ENCODE assay signal across 20 mouse cellular contexts in genomic region chr5:127587854-127588253, GRCm38 (mm10). TPM values are rescaled to one million over a fixed set of nuclear protein-coding genes. Genes with fewer than 3 reads are reported as not detected.
A peak's percentile ranks its signal among the peaks of the same experiment; 100 is the strongest.
DNase-seq lines count a peak whose midpoint lies in the region; ATAC-seq and TF ChIP-seq lines count a peak whose summit lies in the region.
"Had no signal": no experiment of that assay in that cellular context is flagged by ENCODE, and none has a peak within 500 bp of the region (broad histone marks: within the 10 kb centered on the region; RNA-seq: fewer than 3 reads in every experiment).

No protein-coding gene starts in this region.

- H3K4me1 ChIP-seq in embryonic facial prominence, embryonic 11.5 days (ENCODE audit: control insufficient read depth, insufficient read depth, low read length), result no peaks in the 10 kb centered on the region
- H3K4me1 ChIP-seq in embryonic facial prominence, embryonic 10.5 days, result no peaks in the 10 kb centered on the region
- H3K4me1 ChIP-seq in lung, embryonic 14.5 days (ENCODE audit: insufficient read depth), result no peaks in the 10 kb centered on the region
- no peaks in the 10 kb centered on the region for H3K4me1 ChIP-seq in hindbrain, embryonic 14.5 days (replicated peaks; ENCODE audit: control insufficient read depth, insufficient read depth, low read length)
- H3K4me1 ChIP-seq: forebrain, embryonic 10.5 days; heart, embryonic 15.5 days; stomach, embryonic 15.5 days had no signal

- DNase-seq in embryonic facial prominence, embryonic 11.5 days (ENCODE audit: low spot score), result peak; percentile 5
- DNase-seq in embryonic facial prominence, embryonic 10.5 days (ENCODE audit: low spot score), result no peak
- peak; percentile 41 for DNase-seq in lung, embryonic 14.5 days
- no peak for DNase-seq in lung, postnatal 10 days
- DNase-seq in brain, embryonic 14.5 days (ENCODE audit: low read depth), result peak; percentile 26
- DNase-seq in retina, postnatal 1 day, result peak; percentile 18
- DNase-seq in cerebellum, adult 18-20 months, result no peak
- DNase-seq in hindbrain, embryonic 14.5 days (ENCODE audit: low spot score), result no peak
- DNase-seq: gastrocnemius, postnatal 25 days; kidney, postnatal 36 days; left cerebral cortex, postnatal 4 days; lung, adult 18-20 months; right cerebral cortex, postnatal 14 days; thymus, postnatal 4 days had no signal

- 78% methylated on average over 6 of the region's 6 CpGs for WGBS in embryonic facial prominence, embryonic 11.5 days
- 73% methylated on average over 6 of the region's 6 CpGs for WGBS in embryonic facial prominence, embryonic 10.5 days
- 69% methylated on average over 6 of the region's 6 CpGs for WGBS in lung, embryonic 14.5 days
- 74% methylated on average over 6 of the region's 6 CpGs for WGBS in hindbrain, embryonic 14.5 days

- TF ChIP-seq POLR2A in brain, embryonic 14.5 days (IDR thresholded peaks at IDR 0.05; ENCODE audit: borderline replicate concordance, extremely low read depth, insufficient read depth, insufficient read length, poor library complexity, severe bottlenecking), result no peak

- TF ChIP-seq CTCF in lung, embryonic 14.5 days (IDR thresholded peaks at IDR 0.05; ENCODE audit: low read depth), result no peak
- peak; percentile 7; the same call in 1 of the 2 replicates for TF ChIP-seq CTCF in brain, embryonic 14.5 days (IDR thresholded peaks at IDR 0.05; ENCODE audit: borderline replicate concordance, extremely low read depth, insufficient read depth, insufficient read length)

- no peaks in the 10 kb centered on the region for H3K9me3 ChIP-seq in embryonic facial prominence, embryonic 11.5 days (replicated peaks; ENCODE audit: control insufficient read depth, low read length)
- H3K9me3 ChIP-seq in embryonic facial prominence, embryonic 10.5 days, result no peaks in the 10 kb centered on the region
- no peaks in the 10 kb centered on the region for H3K9me3 ChIP-seq in lung, embryonic 14.5 days (ENCODE audit: low read depth, low read length)
- H3K9me3 ChIP-seq in hindbrain, embryonic 14.5 days (ENCODE audit: control insufficient read depth, low read length), result no peaks in the 10 kb centered on the region
- H3K9me3 ChIP-seq: heart, embryonic 15.5 days; stomach, embryonic 15.5 days had no signal

- H3K36me3 ChIP-seq in embryonic facial prominence, embryonic 11.5 days (replicated peaks; ENCODE audit: control insufficient read depth, insufficient read depth, low read depth, low read length), result no peaks in the 10 kb centered on the region; the same call in none of the 2 replicates
- H3K36me3 ChIP-seq in embryonic facial prominence, embryonic 10.5 days (replicated peaks), result peaks cover 30% of the 10 kb centered on the region
- H3K36me3 ChIP-seq in lung, embryonic 14.5 days (ENCODE audit: insufficient read depth), result peaks cover 8% of the 10 kb centered on the region; the same call in 1 of the 2 replicates
- H3K36me3 ChIP-seq in hindbrain, embryonic 14.5 days (replicated peaks; ENCODE audit: control insufficient read depth, insufficient read depth), result peaks cover 10% of the 10 kb centered on the region
- H3K36me3 ChIP-seq: heart, embryonic 15.5 days; stomach, embryonic 15.5 days had no signal

- no peaks in the 10 kb centered on the region for H3K27me3 ChIP-seq in embryonic facial prominence, embryonic 11.5 days (ENCODE audit: control insufficient read depth, insufficient read depth, low read length)
- H3K27me3 ChIP-seq in embryonic facial prominence, embryonic 10.5 days (replicated peaks; ENCODE audit: low read depth, poor library complexity, severe bottlenecking), result no peaks in the 10 kb centered on the region
- no peaks in the 10 kb centered on the region for H3K27me3 ChIP-seq in lung, embryonic 14.5 days (ENCODE audit: insufficient read depth, low read length)
- no peaks in the 10 kb centered on the region for H3K27me3 ChIP-seq in hindbrain, embryonic 14.5 days (ENCODE audit: control insufficient read depth, insufficient read depth, low read length)
- H3K27me3 ChIP-seq: heart, embryonic 15.5 days; stomach, embryonic 15.5 days had no signal

- no peak overlapping the region for H3K4me3 ChIP-seq in embryonic facial prominence, embryonic 11.5 days (ENCODE audit: low read depth, low read length)
- H3K4me3 ChIP-seq in embryonic facial prominence, embryonic 10.5 days, result no peak overlapping the region
- H3K4me3 ChIP-seq in lung, embryonic 14.5 days (ENCODE audit: low read depth, low read length), result no peak overlapping the region
- H3K4me3 ChIP-seq in hindbrain, embryonic 14.5 days (replicated peaks; ENCODE audit: low read length), result no peak overlapping the region
- H3K4me3 ChIP-seq: forebrain, embryonic 10.5 days; heart, embryonic 15.5 days; stomach, embryonic 15.5 days had no signal

- ATAC-seq in embryonic facial prominence, embryonic 11.5 days (replicated peaks; ENCODE audit: insufficient number of reproducible peaks, low FRiP score, low TSS enrichment, low read depth), result no peak
- ATAC-seq in lung, embryonic 14.5 days (ENCODE audit: insufficient read depth), result no peak
- no peak for ATAC-seq in hindbrain, embryonic 14.5 days (ENCODE audit: low FRiP score)
- ATAC-seq: activated CD4-positive, CD25-positive, alpha-beta regulatory T cell, adult 4 months; inflammation-experienced regulatory T-cells, adult 6 months had no signal

- no peak overlapping the region for H3K4me2 ChIP-seq in embryonic facial prominence, embryonic 11.5 days (ENCODE audit: low read depth, low read length)
- no peak overlapping the region for H3K4me2 ChIP-seq in lung, embryonic 14.5 days
- H3K4me2 ChIP-seq in hindbrain, embryonic 14.5 days (replicated peaks), result no peak overlapping the region
- H3K4me2 ChIP-seq: heart, embryonic 15.5 days; midbrain, embryonic 11.5 days; stomach, embryonic 15.5 days had no signal

- no peak overlapping the region for H3K27ac ChIP-seq in embryonic facial prominence, embryonic 11.5 days (replicated peaks; ENCODE audit: low read depth, low read length)
- H3K27ac ChIP-seq in embryonic facial prominence, embryonic 10.5 days (replicated peaks), result no peak overlapping the region
- H3K27ac ChIP-seq in lung, embryonic 14.5 days (ENCODE audit: low read depth), result no peak overlapping the region
- H3K27ac ChIP-seq in hindbrain, embryonic 14.5 days, result no peak overlapping the region
- H3K27ac ChIP-seq: forebrain, embryonic 10.5 days; heart, embryonic 15.5 days; stomach, embryonic 15.5 days had no signal

- H3K9ac ChIP-seq in embryonic facial prominence, embryonic 11.5 days (replicated peaks; ENCODE audit: low read length), result no peak overlapping the region
- no peak overlapping the region for H3K9ac ChIP-seq in lung, embryonic 14.5 days
- H3K9ac ChIP-seq in hindbrain, embryonic 14.5 days, result no peak overlapping the region
- H3K9ac ChIP-seq: heart, embryonic 15.5 days; stomach, embryonic 15.5 days had no signal

RNA-seq across cellular contexts. Expression of gene Glt1d1, which starts 44.2 kb away (rescaled TPM):
- polyA plus RNA-seq in embryonic facial prominence, embryonic 11.5 days (2014; fragmentation: Nextera tagmentation; extraction: Ambion mirVana), result 1.3 and 1.4 TPM in 2 replicates
- 1.3 and 1.8 TPM in 2 replicates for polyA plus RNA-seq in embryonic facial prominence, embryonic 10.5 days (2016; fragmentation: Nextera tagmentation; extraction: Ambion mirVana)
- polyA plus RNA-seq in lung, embryonic 14.5 days (2014; fragmentation: Nextera tagmentation; extraction: Ambion mirVana), result 0.18 and 0.64 TPM in 2 replicates
- 3.8 and 4.9 TPM in 2 replicates for polyA plus RNA-seq in brain, embryonic 14.5 days (2012; rRNA removed)
- polyA plus RNA-seq in hindbrain, embryonic 14.5 days (2014; fragmentation: Nextera tagmentation; extraction: Ambion mirVana), result 1.3 and 1.7 TPM in 2 replicates
- polyA plus RNA-seq: activated CD4-positive, CD25-positive, alpha-beta regulatory T cell, adult 4 months; heart, embryonic 15.5 days; inflammation-experienced regulatory T-cells, adult 6 months had no signal

RNA-seq across cellular contexts. Expression of gene Slc15a4, which starts 44.8 kb away (rescaled TPM):
- polyA plus RNA-seq in embryonic facial prominence, embryonic 11.5 days (2014; fragmentation: Nextera tagmentation; extraction: Ambion mirVana), result 18.7 and 19.4 TPM in 2 replicates
- polyA plus RNA-seq in embryonic facial prominence, embryonic 10.5 days (2016; fragmentation: Nextera tagmentation; extraction: Ambion mirVana), result 25.1 and 27.5 TPM in 2 replicates
- 22.3 and 23.0 TPM in 2 replicates for polyA plus RNA-seq in lung, embryonic 14.5 days (2014; fragmentation: Nextera tagmentation; extraction: Ambion mirVana)
- polyA plus RNA-seq in brain, embryonic 14.5 days (2012; rRNA removed), result 25.2 and 37.8 TPM in 2 replicates
- 22.2 and 34.7 TPM in 2 replicates for polyA plus RNA-seq in hindbrain, embryonic 14.5 days (2014; fragmentation: Nextera tagmentation; extraction: Ambion mirVana)

Comparison
In these comparisons a context has a peak if more than half of its experiments do, and no peak if none do; other contexts are left out.
1. DNase-seq: peak in embryonic facial prominence, embryonic 11.5 days (single experiment), lung, embryonic 14.5 days (single experiment), brain, embryonic 14.5 days (single experiment) and retina, postnatal 1 day (single experiment); none in embryonic facial prominence, embryonic 10.5 days (single experiment), lung, postnatal 10 days (single experiment), cerebellum, adult 18-20 months (0 of 2) and hindbrain, embryonic 14.5 days (single experiment).